Mouse (Mus musculus) testis, adult 2 months (tissue): ENCODE measurements around the gene Rdh16f2.

Source experiments
- CTCF ChIP-seq: fragments of 200-500 bp; IDR thresholded peaks from 2 replicates; pipeline ENCODE4 v1.5.1; 2012; ENCODE audit warnings: low read depth, mild to moderate bottlenecking, inconsistent platforms, low read length, moderate library complexity; ENCODE audit not compliant: control insufficient read depth, insufficient read depth, insufficient replicate concordance
- POLR2A ChIP-seq: fragments of 200-500 bp; IDR thresholded peaks from 2 replicates; pipeline ENCODE4 v1.6.1; 2012; ENCODE audit warnings: low read depth, mild to moderate bottlenecking, inconsistent platforms, low read length, moderate library complexity; ENCODE audit not compliant: control insufficient read depth

- TF ChIP-seq CTCF (no peak), POLR2A (no peak)
Measured at GRCm38 (mm10) chr10:127864931-127865330, 1.3 kb upstream of the Rdh16f2 start.
